Mouse (Mus musculus): ENCODE results near the gene Pacsin1. TPM values are rescaled to one million over a fixed set of nuclear protein-coding genes. Genes with fewer than 3 reads are reported as not detected.

Gene Pacsin1
- polyA plus RNA-seq, 2 experiments, result 0.03 to 0.14 TPM

- Histone ChIP-seq H3K4me3 (ENCODE audit: insufficient read depth in 1 of 2, low read depth in 2 of 2, low read length in 2 of 2) (no peak overlapping the region), H3K9ac (replicated peaks) (no peak overlapping the region), H3K9me3 (ENCODE audit: control insufficient read depth, low read length) (no peaks in the 10 kb centered on the region), H3K4me2 (ENCODE audit: low read depth) (no peak overlapping the region), H3K36me3 (replicated peaks; ENCODE audit: control insufficient read depth, insufficient read depth, low read depth) (no peaks in the 10 kb centered on the region), H3K27ac (no peak overlapping the region), H3K27me3 (ENCODE audit: control insufficient read depth, insufficient read depth, low read length) (no peaks in the 10 kb centered on the region), H3K4me1 (replicated peaks; ENCODE audit: control insufficient read depth in 2 of 2, insufficient read depth in 2 of 2, low read length in 1 of 2) (peaks cover 12 to 21% of the 10 kb centered on the region in 2 experiments)
- DNase-seq (ENCODE audit: low read depth in 3 of 3, low spot score in 3 of 3) (no peak), ATAC-seq (ENCODE audit: insufficient read depth) (no peak)
- 52% methylated on average over 5 of the region's 5 CpGs for WGBS (ENCODE audit: insufficient replicate concordance)
- TF ChIP-seq CTCF (IDR thresholded peaks at IDR 0.05; ENCODE audit: low read depth) (no peak), EP300 (IDR thresholded peaks at IDR 0.05; ENCODE audit: low read depth) (no peak)
These were observed 43.3 kb upstream of the Pacsin1 start for GRCm38 (mm10) chr17:27611994-27612393.

- DNase-seq (ENCODE audit: low read depth in 3 of 3, low spot score in 3 of 3), result no peak
- 66% methylated on average over 4 of the region's 4 CpGs for whole genome bisulfite sequencing (ENCODE audit: insufficient replicate concordance)
- no peak for ATAC-seq (ENCODE audit: insufficient read depth)
These were observed 42.3 kb upstream of the Pacsin1 start for GRCm38 (mm10) chr17:27613016-27613415.

GRCm38 (mm10) chr17:27615388-27615787, 39.9 kb upstream of the Pacsin1 start:
- H3K4me2 ChIP-seq (ENCODE audit: low read depth), result no peak overlapping the region
- TF ChIP-seq CTCF (IDR thresholded peaks at IDR 0.05; ENCODE audit: low read depth), result no peak
- TF ChIP-seq EP300 (IDR thresholded peaks at IDR 0.05; ENCODE audit: low read depth), result no peak
- no peaks in the 10 kb centered on the region for H3K36me3 ChIP-seq (replicated peaks; ENCODE audit: control insufficient read depth, insufficient read depth, low read depth)
- no peak overlapping the region for H3K9ac ChIP-seq (replicated peaks)
- no peaks in the 10 kb centered on the region for H3K9me3 ChIP-seq (ENCODE audit: control insufficient read depth, low read length)
- no peak overlapping the region for H3K4me3 ChIP-seq (ENCODE audit: insufficient read depth in 1 of 2, low read depth in 2 of 2, low read length in 2 of 2)
- peaks cover 12 to 23% of the 10 kb centered on the region in 2 experiments for H3K4me1 ChIP-seq (replicated peaks; ENCODE audit: control insufficient read depth in 2 of 2, insufficient read depth in 2 of 2, low read length in 1 of 2)
- DNase-seq (ENCODE audit: low read depth in 3 of 3, low spot score in 3 of 3) (no peak), ATAC-seq (ENCODE audit: insufficient read depth) (no peak)
- 57% methylated on average over 7 of the region's 7 CpGs for WGBS (ENCODE audit: insufficient replicate concordance)
- no peaks in the 10 kb centered on the region for H3K27me3 ChIP-seq (ENCODE audit: control insufficient read depth, insufficient read depth, low read length)
- no peak overlapping the region for H3K27ac ChIP-seq

More at GRCm38 (mm10) chr17:27613016-27613415, 42.3 kb upstream of the Pacsin1 start:
- H3K36me3 ChIP-seq (replicated peaks; ENCODE audit: control insufficient read depth, insufficient read depth, low read depth), result no peaks in the 10 kb centered on the region
- H3K9me3 ChIP-seq (ENCODE audit: control insufficient read depth, low read length), result no peaks in the 10 kb centered on the region
- H3K9ac ChIP-seq (replicated peaks), result no peak overlapping the region
- H3K4me1 ChIP-seq (replicated peaks; ENCODE audit: control insufficient read depth in 2 of 2, insufficient read depth in 2 of 2, low read length in 1 of 2), result peaks cover 12 to 21% of the 10 kb centered on the region in 2 experiments
- no peak overlapping the region for H3K4me3 ChIP-seq (ENCODE audit: insufficient read depth in 1 of 2, low read depth in 2 of 2, low read length in 2 of 2)
- H3K27me3 ChIP-seq (ENCODE audit: control insufficient read depth, insufficient read depth, low read length), result no peaks in the 10 kb centered on the region
- no peak overlapping the region for H3K4me2 ChIP-seq (ENCODE audit: low read depth)
- TF ChIP-seq EP300 (IDR thresholded peaks at IDR 0.05; ENCODE audit: low read depth), result no peak
- no peak for TF ChIP-seq CTCF (IDR thresholded peaks at IDR 0.05; ENCODE audit: low read depth)
- no peak overlapping the region for H3K27ac ChIP-seq

- Histone ChIP-seq H3K27me3 (ENCODE audit: control insufficient read depth, insufficient read depth, low read length) (no peaks in the 10 kb centered on the region), H3K9ac (replicated peaks) (no peak overlapping the region), H3K4me2 (ENCODE audit: low read depth) (peak overlapping the region; percentile 77), H3K9me3 (ENCODE audit: control insufficient read depth, low read length) (no peaks in the 10 kb centered on the region), H3K36me3 (replicated peaks; ENCODE audit: control insufficient read depth, insufficient read depth, low read depth) (no peaks in the 10 kb centered on the region), H3K4me3 (ENCODE audit: insufficient read depth in 1 of 2, low read depth in 2 of 2, low read length in 2 of 2) (peak overlapping the region; percentile 4 to 98; a peak in 2 of 4 replicates), H3K27ac (no peak overlapping the region), H3K4me1 (replicated peaks; ENCODE audit: control insufficient read depth in 2 of 2, insufficient read depth in 2 of 2, low read length in 1 of 2) (peaks cover 0 to 22% of the 10 kb centered on the region in 2 experiments; a peak in 2 of 4 replicates)
- ATAC-seq (ENCODE audit: insufficient read depth), result no peak
- no peak for TF ChIP-seq CTCF (IDR thresholded peaks at IDR 0.05; ENCODE audit: low read depth)
- TF ChIP-seq EP300 (IDR thresholded peaks at IDR 0.05; ENCODE audit: low read depth), result no peak
- no peak for DNase-seq (ENCODE audit: low read depth in 3 of 3, low spot score in 3 of 3)
- WGBS (ENCODE audit: insufficient replicate concordance), result 63% methylated on average over 8 of the region's 8 CpGs
These were observed 34.1 kb upstream of the Pacsin1 start for GRCm38 (mm10) chr17:27621161-27621560.

- ATAC-seq (ENCODE audit: insufficient read depth) (no peak), DNase-seq (ENCODE audit: low read depth in 3 of 3, low spot score in 3 of 3) (no peak)
- Histone ChIP-seq H3K27me3 (ENCODE audit: control insufficient read depth, insufficient read depth, low read length) (no peaks in the 10 kb centered on the region), H3K9ac (replicated peaks) (peak overlapping the region; percentile 76), H3K4me3 (ENCODE audit: insufficient read depth in 1 of 2, low read depth in 2 of 2, low read length in 2 of 2) (peak overlapping the region; percentile 88 to 98), H3K4me2 (ENCODE audit: low read depth) (peak overlapping the region; percentile 77), H3K27ac (peak overlapping the region; percentile 37; the same call in 1 of the 2 replicates), H3K4me1 (replicated peaks; ENCODE audit: control insufficient read depth in 2 of 2, insufficient read depth in 2 of 2, low read length in 1 of 2) (peaks cover 0 to 22% of the 10 kb centered on the region in 2 experiments; a peak in 2 of 4 replicates), H3K9me3 (ENCODE audit: control insufficient read depth, low read length) (no peaks in the 10 kb centered on the region), H3K36me3 (replicated peaks; ENCODE audit: control insufficient read depth, insufficient read depth, low read depth) (no peaks in the 10 kb centered on the region)
- TF ChIP-seq EP300 (IDR thresholded peaks at IDR 0.05; ENCODE audit: low read depth) (no peak), CTCF (IDR thresholded peaks at IDR 0.05; ENCODE audit: low read depth) (no peak)
- 3% methylated on average over 23 of the region's 23 CpGs for WGBS (ENCODE audit: insufficient replicate concordance)
These were observed 33.4 kb upstream of the Pacsin1 start for GRCm38 (mm10) chr17:27621705-27622531.

All from liver, embryonic 14.5 days (tissue).